In the genomic region with DNA sequence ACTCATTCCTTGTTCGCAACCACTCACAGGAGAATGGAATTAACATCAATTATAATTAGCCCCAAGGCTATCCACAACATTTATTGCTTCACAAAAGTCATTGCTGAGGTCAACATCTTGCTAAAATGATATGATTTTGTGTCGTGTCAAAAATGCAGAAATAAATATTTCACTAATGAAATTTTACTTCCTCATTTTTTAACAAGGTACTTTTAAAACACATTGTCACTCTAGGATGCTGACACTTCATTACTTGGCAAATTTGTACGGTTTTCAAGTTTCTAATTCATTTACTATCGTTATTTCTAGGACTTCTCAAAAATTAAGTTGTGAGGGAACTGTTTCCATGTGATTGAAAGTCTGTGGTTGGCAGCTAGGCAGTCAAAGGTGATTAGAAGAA, we compare ENCODE assay signal across 21 mouse cellular contexts. TPM values are rescaled to one million over a fixed set of nuclear protein-coding genes. Genes with fewer than 3 reads are reported as not detected.
"Had no signal": no experiment of that assay in that cellular context is flagged by ENCODE, and none has a peak within 500 bp of the region (broad histone marks: within the 10 kb centered on the region; RNA-seq: fewer than 3 reads in every experiment).

No protein-coding gene starts in this region.

- DNase-seq: liver, postnatal 0 days; lung, adult 2 months; lung, postnatal 14 days; lung, postnatal 36 days; right cerebral cortex, postnatal 14 days; spleen, adult 18-20 months; thymus, adult 18-20 months; thymus, postnatal 14 days; thymus, postnatal 36 days had no signal

- H3K27ac ChIP-seq: lung, embryonic 15.5 days; macrophage; midbrain, embryonic 13.5 days; midbrain, embryonic 15.5 days; neural tube, embryonic 12.5 days had no signal

- ATAC-seq: liver, postnatal 0 days; lung, postnatal 0 days; midbrain, embryonic 13.5 days; midbrain, embryonic 15.5 days had no signal

- H3K4me1 ChIP-seq: lung, embryonic 15.5 days; megakaryocyte, embryonic 14.5 days; midbrain, embryonic 13.5 days; midbrain, embryonic 15.5 days; neural tube, embryonic 12.5 days had no signal

- H3K9me3 ChIP-seq: lung, embryonic 15.5 days; megakaryocyte, embryonic 14.5 days; midbrain, embryonic 13.5 days; midbrain, embryonic 15.5 days; neural tube, embryonic 12.5 days had no signal

- H3K4me3 ChIP-seq: lung, embryonic 15.5 days; megakaryocyte, embryonic 14.5 days; midbrain, embryonic 13.5 days; midbrain, embryonic 15.5 days; neural tube, embryonic 12.5 days had no signal

- H3K27me3 ChIP-seq: lung, embryonic 15.5 days; megakaryocyte, embryonic 14.5 days; midbrain, embryonic 13.5 days; midbrain, embryonic 15.5 days; neural tube, embryonic 12.5 days had no signal

- H3K36me3 ChIP-seq: lung, embryonic 15.5 days; midbrain, embryonic 13.5 days; midbrain, embryonic 15.5 days; neural tube, embryonic 12.5 days had no signal

RNA-seq across cellular contexts. Expression of a gene that starts 55.8 kb away (rescaled TPM):
- total RNA-seq: midbrain, postnatal 0 days; monocyte, adult 5-6 weeks; neutrophil, adult 5-6 weeks had no signal
- polyA plus RNA-seq: macrophage; midbrain, postnatal 0 days; neural tube, embryonic 14.5 days; small intestine, adult 2 months had no signal
